Mouse (Mus musculus): ENCODE measurements at regions not wholly inside any gene's neighbourhood (a gene's known extent, or its start where the extent isn't known, plus 50 kb on each side); places are given as distances from the start of the nearest gene placed in this dataset.

DNA sequence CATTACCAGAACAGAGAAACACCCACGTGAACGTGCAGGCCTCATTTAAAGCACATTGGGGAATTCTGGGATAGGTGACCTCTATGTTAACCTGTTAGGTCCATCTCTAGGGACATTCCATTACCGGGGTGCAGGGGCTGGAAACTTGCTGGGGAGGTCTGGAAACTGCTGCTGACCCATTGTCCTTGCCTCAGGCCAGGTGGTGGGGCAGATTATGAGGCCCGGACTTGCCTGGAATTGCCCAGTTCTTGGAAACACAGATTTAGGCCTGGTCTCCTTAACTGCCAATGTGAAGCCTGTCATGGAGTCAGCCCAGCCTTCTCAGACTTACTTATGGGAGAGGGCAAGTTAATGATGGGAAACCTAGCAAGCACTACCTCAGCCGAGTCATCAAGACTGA is 175.3 kb upstream of the Klf7 start:
- no peak for DNase-seq (ENCODE audit: low read depth, low spot score)

DNA sequence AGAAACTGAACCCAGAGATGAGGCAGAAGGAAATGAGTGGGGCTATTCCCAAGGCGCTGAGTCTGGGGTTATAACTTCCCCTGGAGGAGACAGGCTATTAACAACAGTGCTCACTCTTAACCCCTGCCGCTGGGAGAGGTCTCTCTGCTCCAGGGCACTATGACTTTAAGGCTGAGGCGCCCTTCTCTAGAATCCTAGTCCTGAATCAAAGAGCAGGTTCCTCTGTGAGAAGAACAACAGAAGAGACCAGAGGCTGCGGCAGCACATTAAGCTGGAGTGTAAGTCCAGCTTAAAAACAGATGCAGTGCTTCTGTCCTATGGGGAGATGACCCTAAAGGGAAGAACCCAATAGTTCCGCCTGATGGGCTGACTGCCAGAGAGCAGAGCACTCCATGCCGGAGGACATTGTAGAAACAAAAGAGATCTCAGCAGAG is 173.4 kb upstream of the Klf7 start:
- DNase-seq (ENCODE audit: low read depth, low spot score), result no peak

DNA sequence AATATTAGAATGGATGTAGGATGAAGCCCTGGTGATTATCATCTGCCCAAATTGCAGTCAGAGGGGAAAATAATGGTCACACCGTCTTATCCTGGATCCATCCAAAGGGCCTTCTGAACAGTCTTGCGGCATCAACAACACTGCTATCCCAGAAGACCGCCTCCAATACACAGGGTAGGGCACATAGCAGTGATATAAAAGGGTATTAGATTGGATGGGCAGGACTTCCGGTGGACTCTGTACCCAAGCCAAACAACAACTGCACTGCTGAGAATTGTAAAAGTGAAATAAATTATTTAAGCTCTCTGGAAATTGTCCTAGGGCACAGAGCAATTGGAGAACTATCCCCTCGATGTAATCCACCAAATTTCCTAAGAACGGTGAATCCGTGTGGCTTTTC is 173.0 kb upstream of the Klf7 start:
- DNase-seq (ENCODE audit: low read depth, low spot score), result no peak

DNA sequence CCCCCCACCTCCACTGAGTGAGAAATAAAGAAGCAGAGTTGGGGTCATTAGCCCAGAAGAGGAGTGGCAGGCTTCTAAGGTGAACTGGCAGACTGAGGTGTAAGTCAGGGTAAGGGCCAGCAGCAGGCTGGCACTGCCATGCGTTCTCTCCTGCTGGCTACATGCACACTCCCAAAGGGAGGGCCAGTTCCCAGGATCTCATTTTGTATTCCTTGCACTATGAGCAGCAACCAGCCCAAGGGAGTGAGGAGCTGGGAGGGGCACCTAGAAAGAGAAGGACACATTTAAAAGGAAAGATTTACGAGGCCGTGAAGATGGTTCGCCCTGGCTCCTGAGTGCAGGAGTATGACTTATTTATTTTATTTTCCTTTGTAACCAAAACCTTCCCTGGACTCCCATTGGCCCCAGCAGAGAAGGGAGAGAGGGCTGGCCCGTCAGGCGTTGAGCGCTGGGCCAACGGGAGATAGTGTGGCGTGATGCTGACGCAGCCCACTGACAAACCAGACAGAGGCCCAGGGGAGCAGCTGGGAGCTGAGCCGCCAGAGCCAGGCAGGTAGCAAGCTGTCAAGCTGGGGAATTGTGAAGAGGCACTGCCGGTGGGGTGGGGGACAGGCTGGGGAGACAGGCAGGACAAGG is 166.8 kb upstream of the Klf7 start:
- DNase-seq (ENCODE audit: low read depth, low spot score), result peak; percentile 31

DNA sequence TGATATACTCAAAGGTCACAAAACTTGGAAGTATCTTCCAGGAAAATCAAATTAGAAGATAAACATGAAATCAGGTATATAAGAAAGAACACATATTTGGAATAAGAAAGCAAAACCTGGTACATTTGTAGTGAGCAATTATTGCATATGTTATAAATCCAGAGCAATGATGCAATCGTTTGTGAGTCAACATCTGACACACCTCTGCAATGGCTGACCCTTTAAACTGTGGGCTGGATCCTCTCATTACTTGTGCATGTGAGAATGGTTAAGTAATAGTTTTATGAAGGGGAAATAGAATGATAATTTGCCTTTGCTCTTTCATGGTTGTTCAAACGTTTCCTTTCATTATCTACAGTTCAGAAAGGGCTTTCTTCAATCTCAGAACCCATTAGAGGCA is 165.0 kb upstream of the Klf7 start:
- DNase-seq (ENCODE audit: low read depth, low spot score), result no peak

DNA sequence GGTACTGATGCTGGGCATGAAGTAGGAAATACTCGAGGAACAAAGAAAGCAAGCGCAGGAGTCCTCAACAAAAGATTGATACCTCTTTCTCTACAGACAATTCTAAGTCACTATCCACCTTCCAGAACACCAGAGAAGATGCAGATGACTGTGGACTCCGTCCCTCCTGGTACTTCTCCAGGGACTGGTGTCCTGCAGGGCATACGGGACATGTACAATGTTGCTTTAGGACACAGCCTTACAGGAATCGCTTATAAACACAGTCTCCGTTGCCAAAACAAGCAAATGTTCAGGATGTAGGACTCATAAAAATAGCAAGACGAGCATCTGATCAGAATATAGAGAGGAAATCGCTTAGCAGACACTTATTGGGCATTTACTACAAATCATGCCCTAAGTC is 162.6 kb upstream of the Klf7 start:
- DNase-seq (ENCODE audit: low read depth, low spot score), result no peak

DNA sequence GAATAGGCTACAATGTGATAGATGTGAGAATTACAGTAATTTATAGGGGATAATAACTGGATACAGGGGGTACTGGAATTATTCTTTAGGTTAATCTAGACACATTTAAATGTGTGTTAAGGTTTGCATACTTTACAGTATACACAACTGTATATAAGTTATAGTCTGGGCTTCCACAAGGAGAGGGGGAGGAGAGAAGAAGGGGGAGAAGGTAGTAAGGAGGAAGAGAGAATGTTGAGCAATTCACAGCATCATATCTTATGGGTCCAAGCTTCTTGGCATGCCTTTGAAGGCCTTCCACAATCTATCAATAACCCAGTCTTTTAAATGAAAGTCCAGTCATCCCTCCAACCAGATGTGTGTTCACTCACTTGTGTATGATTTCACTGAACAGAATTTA is 153.8 kb upstream of the Klf7 start:
- no peak for DNase-seq (ENCODE audit: low read depth, low spot score)

DNA sequence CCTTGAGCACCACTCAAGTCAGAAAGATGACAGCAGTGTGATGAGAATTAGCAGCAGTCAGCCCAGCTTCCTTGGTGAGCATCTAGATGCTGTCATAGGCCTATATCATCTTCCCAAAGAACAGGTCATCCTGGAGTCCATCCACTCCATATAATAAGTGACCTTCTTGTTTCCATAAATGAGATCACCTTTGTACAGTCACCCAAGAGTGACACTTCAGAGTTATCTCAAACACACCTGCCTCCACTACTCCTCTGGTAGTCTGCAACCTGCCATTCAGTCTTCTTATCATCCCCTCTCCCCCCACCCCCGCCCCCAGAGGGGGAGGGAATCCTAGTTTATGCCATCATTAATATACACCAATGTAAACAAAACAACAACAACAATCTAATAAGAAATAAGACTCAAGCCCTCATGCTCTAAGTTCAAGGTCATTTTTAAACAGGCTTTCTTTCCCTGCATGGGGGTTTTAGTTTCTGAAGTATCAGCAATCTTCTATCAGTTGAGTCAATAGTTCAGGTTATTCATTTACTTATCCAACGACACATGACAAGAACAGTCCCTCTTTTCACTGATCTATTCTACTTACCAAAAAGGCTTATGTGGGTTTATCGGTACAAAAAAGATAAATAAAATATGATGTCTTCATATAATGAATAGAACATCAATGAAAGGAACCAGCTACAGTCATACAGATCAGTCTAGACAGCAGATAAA is 153.2 kb upstream of the Klf7 start:
- no peak for DNase-seq (ENCODE audit: low read depth, low spot score)

DNA sequence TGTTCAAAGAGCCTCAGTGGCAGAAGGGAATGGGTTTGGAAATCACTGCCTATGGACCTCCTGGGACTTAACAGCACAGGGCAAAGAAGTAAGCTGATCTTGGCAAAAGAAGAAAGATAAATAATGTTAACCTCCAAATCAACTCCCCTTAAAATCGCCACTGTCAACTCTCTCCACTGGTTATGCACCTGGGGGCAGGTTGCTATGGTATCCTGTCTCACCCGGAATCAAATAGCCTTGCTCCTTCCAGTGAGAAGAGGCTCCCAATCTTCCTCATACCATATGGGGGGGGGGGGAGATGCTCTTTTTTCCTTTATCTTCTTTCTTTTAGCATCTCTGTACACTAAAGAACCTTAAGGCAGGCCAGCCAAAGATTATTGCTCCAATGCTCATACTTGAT is 135.2 kb upstream of the Klf7 start:
- no peak for DNase-seq (ENCODE audit: low read depth, low spot score)

DNA sequence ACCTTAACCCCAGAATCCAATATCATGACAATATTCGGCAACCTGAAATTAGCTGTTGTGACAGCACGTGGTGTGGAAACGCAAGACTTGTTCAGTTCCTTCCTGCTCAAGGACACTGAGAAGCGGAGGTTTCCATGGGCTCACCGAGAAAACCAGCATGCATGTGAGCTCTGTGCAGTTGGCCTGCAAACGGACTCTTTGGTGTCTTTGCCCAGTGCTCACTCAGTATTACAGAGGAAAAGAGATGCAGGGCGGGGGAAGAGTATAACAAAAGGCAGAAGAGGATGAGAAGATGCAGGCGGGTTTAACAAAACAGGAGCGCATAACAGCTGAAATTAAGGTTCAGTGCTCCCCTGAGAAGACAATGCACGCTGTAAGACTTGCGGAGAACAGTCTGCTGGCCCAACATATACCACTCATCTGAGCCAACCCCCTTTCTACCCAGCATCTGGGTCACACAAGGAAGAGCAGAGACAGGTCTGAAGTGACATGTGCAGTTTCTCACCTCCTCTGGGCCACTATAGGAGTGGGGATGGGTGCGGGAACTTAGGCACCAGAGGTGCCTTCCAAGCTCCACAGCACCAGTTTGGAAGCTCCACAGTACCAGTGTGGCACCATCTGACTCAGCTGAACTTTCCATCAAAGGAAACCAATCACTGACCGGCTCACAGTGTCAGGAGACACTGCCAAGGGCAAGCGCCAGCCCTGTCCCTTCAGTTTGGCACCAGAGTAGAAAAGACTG is 133.6 kb upstream of the Klf7 start:
- DNase-seq (ENCODE audit: low read depth, low spot score), result no peak

DNA sequence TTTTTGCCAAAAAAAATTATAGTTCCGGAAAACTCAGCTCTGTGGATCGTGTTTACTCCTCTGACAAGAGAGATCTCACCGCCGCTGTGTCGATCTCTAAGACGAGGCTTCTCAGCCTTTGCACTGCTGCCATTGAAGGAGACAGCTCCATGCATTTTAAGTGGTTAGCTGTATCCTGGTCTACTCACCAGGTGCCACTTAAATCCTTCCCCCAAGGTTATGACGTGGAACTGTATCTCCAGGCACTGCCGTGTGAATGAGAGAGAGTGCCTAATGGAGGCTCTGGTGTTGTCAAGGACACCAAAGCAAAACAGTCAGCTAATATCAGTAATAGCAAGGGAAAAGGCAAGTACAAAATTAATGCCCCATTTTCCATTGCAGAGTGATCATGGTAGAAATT is 132.6 kb upstream of the Klf7 start:
- no peak for DNase-seq (ENCODE audit: low read depth, low spot score)

DNA sequence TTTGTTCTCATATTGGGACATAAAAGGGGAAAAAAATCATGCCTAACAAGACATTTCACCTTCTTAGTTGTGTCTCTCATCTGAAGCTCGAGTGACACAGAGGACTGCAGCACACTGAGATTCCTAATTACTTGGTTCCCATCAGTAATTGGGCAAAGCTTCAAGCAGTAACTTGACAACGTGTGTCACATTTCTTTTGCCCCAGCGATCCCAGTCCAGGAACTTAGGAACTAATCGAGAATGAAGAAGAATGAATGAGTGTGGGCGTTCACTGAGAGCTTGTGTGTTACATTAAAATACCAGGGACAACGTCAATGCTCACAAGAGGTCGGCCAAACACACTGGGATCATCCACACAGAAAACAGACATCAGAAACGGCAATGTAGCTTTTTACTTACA is 131.9 kb upstream of the Klf7 start:
- no peak for DNase-seq (ENCODE audit: low read depth, low spot score)

DNA sequence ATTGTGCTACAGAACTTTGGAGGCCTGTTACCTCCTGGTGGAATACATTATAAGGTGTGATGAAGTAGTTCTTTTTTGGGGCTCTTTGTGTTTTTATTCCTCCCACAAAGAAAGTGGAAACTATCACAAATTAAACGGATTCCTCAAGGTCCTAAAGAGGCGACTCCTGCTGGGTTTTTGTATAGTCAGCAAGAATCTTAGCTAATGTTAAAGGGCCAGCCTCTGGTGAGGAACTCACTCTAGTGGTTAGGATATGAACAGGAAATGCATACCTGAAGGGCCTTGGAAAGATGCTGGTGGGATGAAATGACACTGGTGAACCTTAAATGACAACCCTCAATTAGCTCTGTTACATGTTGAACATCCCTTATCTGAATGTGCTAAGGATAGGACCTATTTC is 120.3 kb upstream of the Klf7 start:
- no peak for DNase-seq (ENCODE audit: low read depth, low spot score)

DNA sequence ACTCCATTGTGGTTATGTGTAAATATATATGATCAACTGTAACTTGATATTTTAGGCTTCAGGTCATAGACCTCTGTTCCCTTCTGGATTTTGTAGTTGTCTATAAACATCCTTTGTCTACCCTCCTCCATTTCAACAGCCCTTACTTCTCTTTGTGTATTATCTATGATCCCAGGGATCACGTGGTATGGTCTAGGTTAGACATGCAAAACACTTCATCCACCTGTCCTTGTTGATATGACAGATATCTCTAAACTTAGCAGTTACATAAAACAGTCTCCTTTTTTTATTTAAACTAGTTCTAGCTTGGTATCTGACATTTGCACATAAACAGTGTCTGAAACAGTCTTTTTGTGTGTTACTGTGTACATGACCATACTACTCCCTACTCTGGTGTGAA is 107.6 kb upstream of the Klf7 start:
- DNase-seq (ENCODE audit: low read depth, low spot score), result no peak

DNA sequence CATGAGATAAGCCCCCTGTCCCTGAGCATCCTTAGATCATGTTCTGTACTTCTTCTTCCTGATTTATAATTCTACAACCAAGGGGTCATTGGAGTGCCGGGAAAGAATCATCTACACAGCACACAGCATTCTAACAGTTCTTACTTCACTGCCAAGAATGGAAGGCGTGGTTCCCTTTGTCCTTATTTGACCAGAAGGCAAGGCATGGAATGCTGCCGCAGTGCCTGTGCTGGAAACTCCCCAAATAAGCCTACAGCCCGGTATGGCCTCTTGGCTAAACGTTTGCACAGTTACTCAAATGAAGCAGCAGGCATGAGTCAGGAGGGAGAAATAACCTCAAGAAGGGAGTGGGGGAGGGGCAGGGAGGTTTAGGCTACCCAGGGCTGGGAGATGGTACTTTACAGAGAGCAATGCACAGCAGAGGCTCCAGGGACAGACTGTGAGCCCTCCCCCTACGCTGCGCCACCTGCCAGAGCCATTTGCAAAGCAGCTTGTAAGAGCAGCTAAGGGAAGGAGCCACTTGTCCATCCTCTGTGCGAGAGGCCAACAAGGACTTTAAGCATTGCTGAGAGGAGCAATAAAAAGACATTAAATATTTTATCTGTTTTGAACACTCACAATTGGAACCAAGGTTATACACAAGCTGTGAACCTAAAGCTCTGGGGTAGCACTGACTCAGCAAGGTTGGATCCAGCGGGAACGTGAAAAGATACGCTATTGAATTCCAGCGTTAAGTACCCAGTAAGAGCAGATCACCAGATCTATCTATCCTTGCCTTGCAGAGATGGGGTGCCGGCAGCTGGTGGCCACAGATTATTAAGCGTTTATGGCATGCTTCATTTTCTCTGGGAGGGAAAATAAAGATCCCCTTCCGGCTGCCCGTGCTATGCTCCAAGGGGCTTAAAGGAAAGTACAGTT is 104.2 kb upstream of the Klf7 start:
- peak; percentile 72 for DNase-seq (ENCODE audit: low read depth, low spot score)

DNA sequence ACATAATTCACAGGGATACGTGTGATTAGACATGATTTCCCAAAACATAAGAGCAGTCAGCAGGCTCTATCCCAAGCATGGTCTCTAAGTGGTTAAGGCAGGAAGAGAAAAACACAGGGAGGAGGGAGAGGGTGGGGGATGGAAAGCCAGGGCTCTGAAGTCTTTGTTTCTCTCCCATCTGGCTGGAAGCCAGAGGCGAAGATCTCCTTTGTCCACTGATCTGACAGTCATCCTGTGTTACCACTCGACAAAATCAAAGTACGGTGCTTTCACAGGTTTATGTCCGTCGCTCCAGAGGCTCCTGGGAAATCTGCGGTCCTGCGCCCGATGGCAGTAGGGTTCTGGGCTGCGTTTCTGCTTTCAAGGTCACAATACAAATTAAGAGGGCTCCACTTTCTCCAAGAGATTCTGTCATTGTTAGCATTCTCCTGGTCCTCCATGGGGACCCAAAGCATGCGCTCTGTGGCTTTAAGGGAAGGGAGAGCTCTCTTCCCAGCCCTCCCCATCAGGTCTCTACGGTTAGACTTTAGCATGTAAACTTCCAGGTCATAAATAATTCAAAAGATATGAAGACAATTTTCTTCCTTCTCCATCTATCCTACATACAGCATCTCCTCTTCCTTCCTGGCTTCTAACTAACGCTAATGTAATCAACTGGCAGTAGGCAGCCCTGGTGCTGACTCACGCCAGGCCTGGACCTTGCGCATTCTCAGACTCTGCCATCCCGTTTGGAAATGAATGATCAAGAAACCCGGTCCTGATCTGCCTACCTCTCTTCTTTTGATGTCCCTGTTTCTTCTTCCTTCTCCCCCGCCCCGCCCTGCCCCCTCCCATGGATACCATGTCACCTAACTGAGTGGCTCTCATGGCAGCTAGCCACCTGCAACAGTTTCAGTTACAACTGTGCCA is 102.0 kb upstream of the Klf7 start:
- no peak for DNase-seq (ENCODE audit: low read depth, low spot score)

DNA sequence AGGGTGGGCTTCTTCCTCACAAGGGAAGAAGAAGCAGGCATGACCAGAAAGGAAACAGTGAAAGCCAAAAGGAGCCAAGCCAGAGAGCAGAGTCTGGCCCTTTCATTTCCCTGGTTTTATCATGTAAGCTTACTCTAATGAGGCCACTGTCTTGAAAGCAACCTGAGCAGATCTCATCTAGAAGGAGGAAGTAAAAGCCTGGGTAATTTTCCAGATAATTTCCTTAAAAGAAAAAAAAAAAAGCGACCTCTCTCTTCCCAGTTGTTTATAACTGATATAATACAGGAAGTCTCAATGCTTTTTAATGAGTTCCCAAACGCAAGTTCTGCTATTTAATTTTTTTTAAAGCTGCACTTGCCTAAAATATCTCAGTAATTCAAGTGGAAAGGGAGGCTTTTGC is 100.4 kb upstream of the Klf7 start:
- DNase-seq (ENCODE audit: low read depth, low spot score), result no peak

DNA sequence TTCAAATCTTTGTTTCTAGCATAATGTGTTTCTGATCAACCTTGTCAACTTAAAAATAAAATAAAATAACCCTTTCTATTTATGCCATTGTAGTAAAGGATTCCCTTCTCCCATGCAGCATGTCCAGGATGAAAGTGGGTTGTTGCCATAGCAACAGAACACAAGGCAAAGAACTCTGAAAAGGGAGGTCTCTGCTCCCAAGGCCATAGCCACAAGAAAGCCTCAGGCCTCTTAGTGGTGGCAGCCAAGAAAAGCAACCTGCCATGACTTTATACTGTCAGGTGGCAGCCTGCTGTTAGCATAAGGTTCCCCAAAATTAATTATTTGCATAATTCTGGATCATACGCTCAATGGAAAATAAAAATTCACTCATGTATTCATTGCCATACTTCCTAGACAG is 98.4 kb upstream of the Klf7 start:
- DNase-seq (ENCODE audit: low read depth, low spot score), result no peak

DNA sequence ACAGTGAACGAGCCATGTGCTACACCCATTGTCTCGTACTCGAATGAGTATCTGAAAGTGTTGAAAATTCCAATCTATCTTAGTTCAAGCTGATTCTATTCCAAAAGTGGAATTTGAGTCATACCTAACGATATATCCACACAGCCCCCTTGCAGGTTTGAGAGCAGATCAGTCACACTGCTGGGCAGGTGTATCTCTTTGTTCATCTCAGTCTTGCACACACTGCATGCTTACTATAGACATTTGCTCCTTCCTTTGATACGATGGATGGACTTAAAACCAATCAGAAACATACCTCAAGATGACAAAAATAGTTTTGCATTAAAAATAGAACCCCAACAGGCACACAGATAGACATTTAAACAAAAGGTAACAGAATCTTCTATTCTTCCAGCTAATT is 98.0 kb upstream of the Klf7 start:
- no peak for DNase-seq (ENCODE audit: low read depth, low spot score)

DNA sequence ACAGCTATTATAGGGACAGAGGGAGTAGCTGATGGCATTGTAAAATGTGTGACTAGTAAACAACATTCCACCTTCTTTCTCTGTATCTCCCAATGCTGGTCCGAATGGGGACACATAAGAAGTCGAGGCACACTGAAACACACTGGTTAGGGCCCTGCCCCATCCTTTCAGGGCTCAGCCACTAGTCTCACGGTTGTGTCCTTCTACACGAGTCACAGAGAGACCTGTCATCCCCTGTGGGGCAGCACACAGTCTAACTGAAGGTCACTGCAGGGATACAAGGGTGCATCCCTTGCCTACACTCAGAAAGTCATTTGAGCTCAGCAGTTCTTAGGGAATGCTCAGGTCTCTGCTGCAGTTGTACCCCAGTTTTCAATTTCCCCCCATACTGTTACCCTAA is 93.6 kb upstream of the Klf7 start:
- DNase-seq (ENCODE audit: low read depth, low spot score), result no peak

DNA sequence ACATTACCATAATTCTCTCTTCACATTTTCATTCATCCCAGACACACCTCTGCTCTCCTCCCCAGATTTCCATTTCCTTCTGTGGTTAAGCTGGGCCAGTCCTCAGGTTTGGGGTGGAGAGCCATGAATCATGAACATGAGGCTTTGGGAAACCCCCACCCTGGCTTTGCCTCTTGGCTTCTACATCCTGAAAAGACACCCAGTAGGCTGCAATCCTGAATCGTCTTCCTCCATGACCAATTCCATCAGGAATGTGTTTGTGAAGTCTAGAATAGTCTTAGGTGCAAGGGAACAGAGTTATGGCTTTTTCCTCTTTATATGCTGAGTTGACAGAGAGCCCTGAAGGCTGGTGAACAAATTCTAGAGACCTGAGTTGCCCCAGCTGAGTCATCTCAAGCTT is 87.0 kb upstream of the Klf7 start:
- DNase-seq (ENCODE audit: low read depth, low spot score), result no peak
